In genomic region chr11:30799496-30799895, GRCm38 (mm10) we compare ENCODE assay signal across 8 mouse cellular contexts. TPM values are rescaled to one million over a fixed set of nuclear protein-coding genes. Genes with fewer than 3 reads are reported as not detected.
DNase-seq lines count a peak whose midpoint lies in the region; ATAC-seq and TF ChIP-seq lines count a peak whose summit lies in the region.

No protein-coding gene starts in this region.

- no peaks in the 10 kb centered on the region for H3K79me2 ChIP-seq in CH12.LX (replicated peaks; ENCODE audit: control insufficient read depth, extremely low read depth, insufficient read depth, poor library complexity, severe bottlenecking)

- H3K9me3 ChIP-seq in hindbrain, embryonic 14.5 days (ENCODE audit: control insufficient read depth, low read length) = no peaks in the 10 kb centered on the region
- no peaks in the 10 kb centered on the region for H3K9me3 ChIP-seq in hindbrain, embryonic 12.5 days (replicated peaks)
- H3K9me3 ChIP-seq in CH12.LX (replicated peaks; ENCODE audit: low read length) = no peaks in the 10 kb centered on the region

- no peak for ATAC-seq in hindbrain, embryonic 14.5 days (ENCODE audit: low FRiP score)
- no peak for ATAC-seq in hindbrain, embryonic 12.5 days (ENCODE audit: low FRiP score)

- intact Hi-C loops in heart, postnatal 10 days (cut with DNase I) = loop anchor here (1.0 kb wide), 1 partner anchor 123 kb away; no protein-coding TSS in a partner anchor

- dilution Hi-C loops in CH12.LX (cut with MboI; ENCODE audit: extremely low pct_ligation_motif_present, extremely low pct_unique_long_range_greater_than_20kb, low sequenced_read_pairs) = no loop called here

- TF ChIP-seq CTCF in CH12.LX (conservative IDR thresholded peaks at IDR 0.05 in 1 of 2, IDR thresholded peaks at IDR 0.05 in 1 of 2; ENCODE audit: low read depth in 2 of 2, low read length in 2 of 2) = peak; percentile 77 to 92
- TF ChIP-seq CTCF in bone marrow macrophage, adult 2 months (IDR thresholded peaks at IDR 0.05; ENCODE audit: low read depth, low read length) = peak; percentile 83
- peak; percentile 83 for TF ChIP-seq CTCF in lung, adult 2 months (IDR thresholded peaks at IDR 0.05; ENCODE audit: insufficient read depth, low read length)

- H3K4me2 ChIP-seq in hindbrain, embryonic 14.5 days (replicated peaks) = no peak overlapping the region
- no peak overlapping the region for H3K4me2 ChIP-seq in hindbrain, embryonic 12.5 days (replicated peaks)
- H3K4me2 ChIP-seq in CH12.LX (ENCODE audit: insufficient read depth, low read depth, poor library complexity, severe bottlenecking) = no peak overlapping the region

- no peak overlapping the region for H3K27ac ChIP-seq in hindbrain, embryonic 14.5 days
- H3K27ac ChIP-seq in hindbrain, embryonic 12.5 days = no peak overlapping the region
- H3K27ac ChIP-seq in CH12.LX (ENCODE audit: insufficient read depth, low read depth) = no peak overlapping the region
- H3K27ac ChIP-seq in bone marrow macrophage, adult 2 months (ENCODE audit: insufficient read depth, low read depth, low read length) = no peak overlapping the region

- H3K4me3 ChIP-seq in hindbrain, embryonic 14.5 days (replicated peaks; ENCODE audit: low read length) = no peak overlapping the region
- no peak overlapping the region for H3K4me3 ChIP-seq in hindbrain, embryonic 12.5 days
- no peak overlapping the region for H3K4me3 ChIP-seq in CH12.LX (replicated peaks in 1 of 3; ENCODE audit: low read depth in 2 of 3, low read length in 2 of 3, poor library complexity in 1 of 3)
- no peak overlapping the region for H3K4me3 ChIP-seq in bone marrow macrophage, adult 2 months (ENCODE audit: insufficient read depth, low read length)
- no peak overlapping the region for H3K4me3 ChIP-seq in lung, adult 2 months (replicated peaks; ENCODE audit: extremely low read depth, low read depth, low read length)

- no peaks in the 10 kb centered on the region for H3K4me1 ChIP-seq in hindbrain, embryonic 14.5 days (replicated peaks; ENCODE audit: control insufficient read depth, insufficient read depth, low read length)
- H3K4me1 ChIP-seq in hindbrain, embryonic 12.5 days = no peaks in the 10 kb centered on the region
- peaks cover 0 to 8% of the 10 kb centered on the region in 2 experiments; a peak in 2 of 4 replicates for H3K4me1 ChIP-seq in CH12.LX (ENCODE audit: control insufficient read depth in 1 of 2, insufficient read depth in 2 of 2)
- peaks cover 4% of the 10 kb centered on the region; the same call in 1 of the 2 replicates for H3K4me1 ChIP-seq in bone marrow macrophage, adult 2 months (ENCODE audit: control insufficient read depth, insufficient read depth, low read length)
- H3K4me1 ChIP-seq in lung, adult 2 months (ENCODE audit: control insufficient read depth, insufficient read depth, low read length) = no peaks in the 10 kb centered on the region

- TF ChIP-seq EP300 in CH12.LX (IDR thresholded peaks at IDR 0.05; ENCODE audit: low read length) = no peak

- H3K9ac ChIP-seq in hindbrain, embryonic 14.5 days = no peak overlapping the region
- no peak overlapping the region for H3K9ac ChIP-seq in hindbrain, embryonic 12.5 days
- H3K9ac ChIP-seq in CH12.LX (ENCODE audit: insufficient read depth, low read depth) = no peak overlapping the region

- 66% methylated on average over 1 of the region's 1 CpGs for WGBS in hindbrain, embryonic 14.5 days
- 85% methylated on average over 1 of the region's 1 CpGs for WGBS in hindbrain, embryonic 12.5 days
- 78% methylated on average over 1 of the region's 1 CpGs for WGBS in lung, adult 2 months

- H3K36me3 ChIP-seq in hindbrain, embryonic 14.5 days (replicated peaks; ENCODE audit: control insufficient read depth, insufficient read depth) = peaks cover 1% of the 10 kb centered on the region; the same call in 1 of the 2 replicates
- H3K36me3 ChIP-seq in hindbrain, embryonic 12.5 days = 0 out of 2 replicates have a peak, but pooled peaks cover 2% of the 10 kb centered on the region
- H3K36me3 ChIP-seq in CH12.LX (replicated peaks in 1 of 2; ENCODE audit: control insufficient read depth in 1 of 2, insufficient read depth in 1 of 2, low read length in 1 of 2) = peaks cover 0 to 16% of the 10 kb centered on the region in 2 experiments

- peak; percentile 96 for TF ChIP-seq RAD21 in CH12.LX (IDR thresholded peaks at IDR 0.05; ENCODE audit: low read depth, low read length)

- no peak for TF ChIP-seq POLR2A in CH12.LX (IDR thresholded peaks at IDR 0.05; ENCODE audit: low read depth, low read length)
- TF ChIP-seq POLR2A in bone marrow macrophage, adult 2 months (IDR thresholded peaks at IDR 0.05; ENCODE audit: borderline replicate concordance, low read depth, low read length) = no peak
- TF ChIP-seq POLR2A in lung, adult 2 months (IDR thresholded peaks at IDR 0.05; ENCODE audit: borderline replicate concordance, extremely low read depth, low read depth, low read length) = no peak

- DNase-seq in hindbrain, embryonic 14.5 days (ENCODE audit: low spot score) = peak; percentile 47
- peak; percentile 60 for DNase-seq in CH12.LX (ENCODE audit: extremely low read depth)
- peak; percentile 48 to 68 for DNase-seq in heart, postnatal 10 days
- DNase-seq in lung, adult 2 months = no peak
- DNase-seq in spleen, postnatal 4 days (ENCODE audit: low spot score in 2 of 2) = peak; percentile 51 to 77
- DNase-seq in urinary bladder, adult 2 months (ENCODE audit: low spot score) = no peak

- no peaks in the 10 kb centered on the region for H3K27me3 ChIP-seq in hindbrain, embryonic 14.5 days (ENCODE audit: control insufficient read depth, insufficient read depth, low read length)
- no peaks in the 10 kb centered on the region for H3K27me3 ChIP-seq in hindbrain, embryonic 12.5 days
- H3K27me3 ChIP-seq in CH12.LX (replicated peaks) = no peaks in the 10 kb centered on the region

- in situ Hi-C loops in CH12.LX (cut with MboI; ENCODE audit: low pct_ligation_motif_present, low pct_unique_long_range_greater_than_20kb, low sequenced_read_pairs) = loop anchor here (25.0 kb wide), 1 partner anchor 562 kb away; no protein-coding TSS in a partner anchor

TF ChIP-seq in CH12.LX, 34 proteins besides CTCF, POLR2A, EP300 and RAD21:
- TF ChIP-seq HCFC1 (IDR thresholded peaks at IDR 0.05; ENCODE audit: low read depth, low read length) (no peak), RCOR1 (conservative IDR thresholded peaks at IDR 0.05; ENCODE audit: low read depth, low read length) (no peak), SMC3 (IDR thresholded peaks at IDR 0.05; ENCODE audit: low read depth, low read length) (peak; percentile 75), ELF1 (IDR thresholded peaks at IDR 0.05; ENCODE audit: low read depth, low read length) (no peak), CHD2 (IDR thresholded peaks at IDR 0.05; ENCODE audit: low read length) (no peak), JUND (conservative IDR thresholded peaks at IDR 0.05; ENCODE audit: low read depth, low read length) (0 out of 2 replicates have a peak, but pooled peaks have one; percentile 22), SIN3A (IDR thresholded peaks at IDR 0.05; ENCODE audit: low read length) (no peak), MXI1 (IDR thresholded peaks at IDR 0.05; ENCODE audit: low read depth, low read length) (no peak), TBP (conservative IDR thresholded peaks at IDR 0.05; ENCODE audit: low read depth, low read length) (no peak), ZKSCAN1 (IDR thresholded peaks at IDR 0.05; ENCODE audit: borderline replicate concordance, low read depth, low read length) (no peak), TCF12 (IDR thresholded peaks at IDR 0.05; ENCODE audit: low read depth, low read length) (no peak), IRF4 (IDR thresholded peaks at IDR 0.05; ENCODE audit: low read depth, low read length) (no peak), CHD1 (IDR thresholded peaks at IDR 0.05; ENCODE audit: low read depth, low read length) (no peak), NELFE (IDR thresholded peaks at IDR 0.05; ENCODE audit: low read depth, low read length) (no peak), MEF2A (IDR thresholded peaks at IDR 0.05; ENCODE audit: borderline replicate concordance, low read depth, low read length) (no peak)
TF ChIP-seq in CH12.LX: peak in this region for 2.

RNA-seq across cellular contexts. Expression of gene Psme4, which starts 28.0 kb away (rescaled TPM):
- polyA plus RNA-seq in hindbrain, embryonic 14.5 days (2014; fragmentation: Nextera tagmentation; extraction: Ambion mirVana) = 19.0 and 26.6 TPM in 2 replicates
- 34.5 and 36.6 TPM in 2 replicates for polyA plus RNA-seq in hindbrain, embryonic 12.5 days (2016; fragmentation: Nextera tagmentation; extraction: Ambion mirVana)
- total RNA-seq in CH12.LX (2012; rRNA removed) (30.7 and 36.3 TPM in 2 replicates), CH12.LX (2014; rRNA removed) (43.1 and 51.5 TPM in 2 replicates)
- polyA plus RNA-seq in CH12.LX (2012; ENCODE audit: insufficient read length, low read depth) = 38.2 and 43.8 TPM in 2 replicates
- 43.9 and 52.0 TPM in 2 replicates for polyA plus RNA-seq in bone marrow macrophage, adult 2 months (2012; ENCODE audit: insufficient read depth, insufficient read length, missing spikeins)
- 10 to 100 TPM; 80.2 to 83.8 TPM for total RNA-seq in heart, postnatal 10 days (2021)
- polyA plus RNA-seq in lung, adult 2 months (2012; rRNA removed) = 5.4 and 11.1 TPM in 2 replicates
- polyA plus RNA-seq in urinary bladder, adult 2 months (2012; rRNA removed) = 31.4 and 36.4 TPM in 2 replicates

Comparison
In these comparisons a context has a peak if more than half of its experiments do, and no peak if none do; other contexts are left out.
1. DNase-seq: peak in hindbrain, embryonic 14.5 days (single experiment), CH12.LX (single experiment), heart, postnatal 10 days (2 of 2) and spleen, postnatal 4 days (2 of 2); none in lung, adult 2 months (single experiment) and urinary bladder, adult 2 months (single experiment).
2. Peak in every context shown above with its lines, with median percentiles within 50 percentile points of each other: CTCF ChIP-seq.